Mouse (Mus musculus) G1E (cell line): ENCODE results near the gene Cypt3. TPM values are rescaled to one million over a fixed set of nuclear protein-coding genes. Genes with fewer than 3 reads are reported as not detected.

ENCODE experiments used
- ATAC-seq: 2 replicates; pipeline ENCODE4 v1.8.0; 2016; ENCODE audit warnings: mild to moderate bottlenecking; ENCODE audit not compliant: insufficient number of reproducible peaks, poor library complexity, low FRiP score, severe bottlenecking; ENCODE audit errors: extremely low read depth
- DNase-seq: peaks from one replicate; pipeline ENCODE4 v3.0.0; 2012; ENCODE audit warnings: low spot score
- H3K27me3 ChIP-seq: 2 replicates; pipeline ENCODE4 v1.6.1; 2012; ENCODE audit warnings: mild to moderate bottlenecking, low read length, inconsistent platforms; ENCODE audit not compliant: insufficient read depth
- H3K36me3 ChIP-seq: replicated peaks from 2 replicates; pipeline ENCODE3; 2012; ENCODE audit warnings: mild to moderate bottlenecking, inconsistent platforms
- H3K4me1 ChIP-seq: 2 replicates; pipeline ENCODE4 v1.6.1; 2012; ENCODE audit warnings: low read depth, low read length, inconsistent platforms, mixed read lengths; ENCODE audit not compliant: insufficient read depth
- H3K4me3 ChIP-seq: 2 replicates; pipeline ENCODE4 v1.5.1; 2012; ENCODE audit warnings: low read depth, mild to moderate bottlenecking, inconsistent platforms, low read length, moderate library complexity, mixed read lengths
- H3K9me3 ChIP-seq: replicated peaks from 2 replicates; pipeline ENCODE4 v1.6.1; 2012; ENCODE audit warnings: inconsistent platforms
- CTCF ChIP-seq: IDR thresholded peaks from 2 replicates; pipeline ENCODE4 v1.5.1; 2012; ENCODE audit warnings: low read depth, low read length, inconsistent platforms, mixed read lengths
- GATA1 ChIP-seq: IDR thresholded peaks from 2 replicates; pipeline ENCODE4 v1.6.1; 2012; ENCODE audit warnings: borderline replicate concordance, low read length, inconsistent platforms, mixed read lengths
- GATA2 ChIP-seq: IDR thresholded peaks from 2 replicates; pipeline ENCODE4 v1.6.1; 2012; ENCODE audit warnings: low read depth, low read length, inconsistent platforms, borderline replicate concordance
- POLR2AphosphoS5 ChIP-seq: IDR thresholded peaks from 2 replicates; pipeline ENCODE4 v1.6.1; 2012; ENCODE audit warnings: low read depth, low read length, inconsistent platforms; ENCODE audit not compliant: insufficient replicate concordance
- TAL1 ChIP-seq: conservative IDR thresholded peaks from 2 replicates; pipeline ENCODE4 v1.6.1; 2012; ENCODE audit warnings: low read depth, low read length, inconsistent platforms, mixed read lengths
- polyA plus RNA-seq: library from polyadenylated mRNA; stranded (reverse); fragments of >175 nt; gene quantifications from 2 replicates; pipeline ENCODE4 v1.2.3, GENCODE M21; 2012
- total RNA-seq, 2 experiments: library from RNA; stranded (forward) in 1 of 2; stranded (reverse) in 1 of 2; fragments of 200-1000 nt in 1 of 2; fragments of >200 nt in 1 of 2; fragmentation: Nextera tagmentation in 1 of 2; gene quantifications; 2 replicates each; pipeline ENCODE4 v1.2.3; 2014 to 2017

Cypt3 gene
- total RNA-seq (2014; fragmentation: Nextera tagmentation) (not detected in 2 replicates), total RNA-seq (2017) (not detected in 2 replicates), polyA plus RNA-seq (not detected in 2 replicates)

DNA sequence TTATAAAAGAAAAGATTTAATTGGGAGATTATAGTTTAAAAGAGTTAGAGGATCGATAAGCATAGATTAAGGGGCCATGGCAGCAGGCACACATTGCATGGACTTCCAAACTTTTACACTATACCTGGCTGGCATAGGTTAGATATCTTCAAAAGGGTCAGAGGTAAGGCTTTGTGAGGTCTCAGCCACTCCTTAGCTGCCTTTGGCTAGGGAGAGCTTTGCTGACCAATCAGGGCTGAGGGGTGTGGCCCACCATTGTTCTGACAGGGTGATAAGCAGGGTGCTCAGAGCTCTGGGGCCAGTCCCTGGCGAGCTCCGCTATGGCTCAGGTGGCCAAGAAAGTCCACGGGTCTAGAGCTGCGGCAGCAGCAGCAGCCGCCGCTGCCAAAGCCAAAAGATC is at the start of gene Cypt3:
Gene Cypt3 (plus strand): TSS at position 301 of the 400 bp plus-strand sequence.
- H3K9me3 ChIP-seq: no peaks in the 10 kb centered on the region
- H3K4me3 ChIP-seq: no peak within 1 kb of the TSS
- no peaks in the 10 kb centered on the region for H3K27me3 ChIP-seq
- ATAC-seq (no peak), DNase-seq (no peak)
- H3K36me3 ChIP-seq: no peaks in the 10 kb centered on the region
- H3K4me1 ChIP-seq: no peaks in the 10 kb centered on the region
- TF ChIP-seq GATA1 (no peak), GATA2 (no peak), POLR2AphosphoS5 (no peak), CTCF (no peak), TAL1 (no peak)

DNA sequence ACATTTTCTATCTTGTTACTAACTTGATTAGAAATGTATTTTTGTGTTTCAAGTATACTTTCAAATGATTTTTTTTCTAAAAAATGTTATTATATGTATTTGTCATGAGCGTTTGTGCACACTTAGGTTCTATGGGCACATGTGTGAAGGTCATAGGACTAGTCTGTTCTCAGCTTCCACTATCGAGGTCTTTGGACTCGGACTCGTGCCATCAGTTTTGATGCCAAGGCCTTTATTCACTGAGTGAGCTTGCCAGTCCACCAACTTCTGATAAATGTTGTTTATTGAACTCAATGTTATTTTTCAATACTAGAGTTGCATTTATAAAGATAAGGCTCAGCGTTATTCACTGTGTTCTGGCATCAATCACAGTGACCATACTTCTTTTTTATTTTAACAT is 42.9 kb upstream of the Cypt3 start:
- Histone ChIP-seq H3K27me3 (no peaks in the 10 kb centered on the region), H3K9me3 (no peaks in the 10 kb centered on the region), H3K4me3 (no peak overlapping the region), H3K4me1 (no peaks in the 10 kb centered on the region), H3K36me3 (no peaks in the 10 kb centered on the region)
- DNase-seq (no peak), ATAC-seq (no peak)
- no peak for TF ChIP-seq CTCF

DNA sequence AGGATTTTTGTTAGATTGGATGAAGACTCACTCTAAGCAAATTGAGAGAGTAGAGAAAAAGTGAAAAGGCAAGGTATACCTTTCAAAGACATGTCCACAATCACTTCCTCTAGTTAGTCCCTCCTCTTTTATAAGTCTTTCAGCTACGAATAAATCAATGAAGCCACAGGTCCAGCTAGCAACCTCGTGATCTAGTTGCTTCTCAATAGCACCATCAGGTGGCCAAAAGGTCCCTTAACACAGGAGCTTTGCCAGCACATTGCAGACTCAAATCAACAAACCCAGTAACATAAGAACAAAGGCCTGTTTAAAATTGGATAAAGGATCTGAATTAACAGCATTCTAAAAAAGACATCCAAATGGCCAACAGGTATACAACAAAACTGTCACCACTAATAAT is 30.0 kb upstream of the Cypt3 start:
- no peaks in the 10 kb centered on the region for H3K4me1 ChIP-seq
- ATAC-seq (no peak), DNase-seq (no peak)
- no peaks in the 10 kb centered on the region for H3K36me3 ChIP-seq
- no peaks in the 10 kb centered on the region for H3K9me3 ChIP-seq
- TF ChIP-seq GATA1: no peak
- no peaks in the 10 kb centered on the region for H3K27me3 ChIP-seq
- no peak overlapping the region for H3K4me3 ChIP-seq

DNA sequence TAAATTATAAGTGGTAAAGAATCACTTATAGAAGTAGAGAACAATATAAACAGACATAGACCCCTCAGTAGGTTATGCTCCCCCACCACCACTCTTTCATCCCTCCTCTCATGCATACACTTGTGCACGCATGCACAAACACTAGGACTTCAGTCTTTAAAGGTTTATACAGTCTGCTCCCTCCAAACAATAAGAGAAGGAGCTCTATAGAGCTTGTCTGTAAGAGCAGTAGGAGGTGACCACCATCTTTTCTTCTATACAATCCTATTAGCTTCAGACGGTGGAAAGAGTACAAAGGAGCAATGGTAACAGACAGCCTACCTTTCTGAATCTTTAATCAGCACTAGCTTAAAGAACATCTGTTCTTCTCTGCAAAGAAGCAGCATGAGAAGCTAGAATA is 1.8 kb upstream of the Cypt3 start:
- no peak for ATAC-seq
- Histone ChIP-seq H3K4me1 (no peaks in the 10 kb centered on the region), H3K36me3 (no peaks in the 10 kb centered on the region), H3K4me3 (no peak overlapping the region), H3K9me3 (no peaks in the 10 kb centered on the region), H3K27me3 (no peaks in the 10 kb centered on the region)
- TF ChIP-seq POLR2AphosphoS5: no peak
- TF ChIP-seq GATA1: no peak
- TF ChIP-seq GATA2: no peak
- no peak for TF ChIP-seq TAL1
- no peak for TF ChIP-seq CTCF
- DNase-seq: no peak

DNA sequence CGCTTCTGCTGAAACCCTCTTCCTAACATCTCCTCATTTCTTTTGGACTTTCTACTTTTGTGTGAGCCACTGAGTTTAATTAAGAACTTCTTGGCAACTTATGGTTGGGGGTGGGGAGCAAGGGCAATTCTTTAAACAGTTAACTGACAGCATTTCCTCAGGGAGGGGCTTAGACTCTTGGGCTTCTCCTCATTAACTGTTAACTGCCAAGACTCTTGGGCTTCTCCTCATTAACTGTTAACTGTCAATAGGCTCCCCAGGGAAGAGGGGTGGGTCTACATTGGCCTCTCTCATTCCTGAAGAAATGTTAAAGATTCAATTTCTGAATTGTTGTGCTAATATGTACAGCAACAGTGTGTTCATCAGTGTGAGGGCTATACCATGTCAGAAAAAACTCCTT is 6.3 kb downstream of the Cypt3 start:
- DNase-seq (no peak), ATAC-seq (no peak)
- TF ChIP-seq GATA1 (no peak), POLR2AphosphoS5 (no peak), GATA2 (no peak), CTCF (no peak), TAL1 (no peak)
- Histone ChIP-seq H3K4me1 (no peaks in the 10 kb centered on the region), H3K36me3 (no peaks in the 10 kb centered on the region), H3K27me3 (no peaks in the 10 kb centered on the region), H3K9me3 (no peaks in the 10 kb centered on the region), H3K4me3 (no peak overlapping the region)

DNA sequence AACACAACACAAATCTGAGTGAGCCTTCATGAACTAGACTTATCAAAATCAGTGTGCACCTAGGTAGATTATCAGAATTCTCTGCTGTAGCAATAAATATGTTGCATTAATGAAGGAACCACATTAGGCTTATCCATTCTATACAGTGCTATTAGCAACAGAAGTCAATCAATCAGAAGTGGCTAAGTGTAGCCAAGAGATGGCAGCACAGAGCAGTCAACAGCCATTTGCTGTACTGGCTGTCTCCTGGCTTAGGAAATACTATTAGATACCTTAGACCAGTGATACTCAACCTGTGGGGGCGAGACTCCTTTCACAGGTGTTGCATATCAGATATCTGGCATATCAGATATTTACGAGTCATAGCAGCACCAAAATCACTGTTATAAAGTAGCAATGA is 41.2 kb downstream of the Cypt3 start:
- no peak for TF ChIP-seq GATA2
- no peak for TF ChIP-seq TAL1
- no peak for TF ChIP-seq CTCF
- no peak for TF ChIP-seq POLR2AphosphoS5
- TF ChIP-seq GATA1: no peak
- no peaks in the 10 kb centered on the region for H3K36me3 ChIP-seq
- H3K4me1 ChIP-seq: no peaks in the 10 kb centered on the region
- ATAC-seq (no peak), DNase-seq (no peak)
- no peaks in the 10 kb centered on the region for H3K27me3 ChIP-seq
- no peak overlapping the region for H3K4me3 ChIP-seq
- no peaks in the 10 kb centered on the region for H3K9me3 ChIP-seq

Other genes with a start within 250 kb of the Cypt3 start
- gene Ubqln2, start 60.4 kb upstream of the Cypt3 start, total RNA-seq (2014; fragmentation: Nextera tagmentation): 53.7 and 61.5 TPM in 2 replicates
- 5.9 TPM in 2 replicates for gene Ubqln2, start 60.4 kb upstream of the Cypt3 start, total RNA-seq (2017)
- gene Ubqln2, start 60.4 kb upstream of the Cypt3 start, polyA plus RNA-seq: 68.3 and 88.9 TPM in 2 replicates
- not detected in 2 replicates for gene Kctd12b, start 137.8 kb downstream of the Cypt3 start, total RNA-seq (2014; fragmentation: Nextera tagmentation)
- 0.11 TPM in 1 of 2 replicates, not detected in the other for gene Kctd12b, start 137.8 kb downstream of the Cypt3 start, total RNA-seq (2017)
- gene Kctd12b, start 137.8 kb downstream of the Cypt3 start, polyA plus RNA-seq: not detected in 2 replicates
- gene Nbdy, start 165.0 kb downstream of the Cypt3 start, total RNA-seq (2014; fragmentation: Nextera tagmentation): 81.5 and 97.5 TPM in 2 replicates
- 44.7 and 89.1 TPM in 2 replicates for gene Nbdy, start 165.0 kb downstream of the Cypt3 start, total RNA-seq (2017)
- 52.5 and 59.2 TPM in 2 replicates for gene Nbdy, start 165.0 kb downstream of the Cypt3 start, polyA plus RNA-seq